Mouse (Mus musculus): ENCODE data around the gene Cntrob. TPM values are rescaled to one million over a fixed set of nuclear protein-coding genes. Genes with fewer than 3 reads are reported as not detected.
A peak's percentile ranks its signal among the peaks of the same experiment; 100 is the strongest.

Cntrob gene
- total and polyA plus RNA-seq, 3 experiments = 16.5 to 38.3 TPM; not detected in 1

DNA sequence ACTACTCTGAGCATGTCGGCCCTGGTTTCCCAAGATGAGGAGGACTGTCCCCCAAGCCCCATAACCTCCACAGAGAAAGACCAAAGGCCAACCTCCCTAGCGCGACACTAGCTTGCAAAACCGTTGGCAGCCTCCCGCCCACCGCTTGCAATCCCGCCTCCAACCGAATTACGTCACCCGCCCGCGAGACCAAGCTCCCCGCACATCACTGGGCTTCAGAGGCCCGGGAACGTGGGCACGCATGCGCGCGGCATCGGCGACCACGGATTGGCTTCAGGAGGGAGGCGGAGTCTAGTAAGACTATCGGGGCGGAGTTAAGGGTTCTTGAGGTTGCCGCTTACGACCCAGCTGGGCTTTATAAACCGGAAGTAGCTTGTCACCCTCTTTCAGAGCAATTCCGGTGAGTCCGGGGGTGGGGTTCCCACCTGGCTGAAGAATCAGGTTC, at the start of gene Cntrob, which contains the start of gene Trappc1 (continued):
- TF ChIP-seq GATA1 (IDR thresholded peaks at IDR 0.05; ENCODE audit: low read depth, low read length) = no peak
- TF ChIP-seq NELFE (IDR thresholded peaks at IDR 0.05; ENCODE audit: low read depth, low read length) = peak; percentile 99
- TF ChIP-seq ELF1 (IDR thresholded peaks at IDR 0.05; ENCODE audit: low read depth, low read length) = peak; percentile 91

DNA sequence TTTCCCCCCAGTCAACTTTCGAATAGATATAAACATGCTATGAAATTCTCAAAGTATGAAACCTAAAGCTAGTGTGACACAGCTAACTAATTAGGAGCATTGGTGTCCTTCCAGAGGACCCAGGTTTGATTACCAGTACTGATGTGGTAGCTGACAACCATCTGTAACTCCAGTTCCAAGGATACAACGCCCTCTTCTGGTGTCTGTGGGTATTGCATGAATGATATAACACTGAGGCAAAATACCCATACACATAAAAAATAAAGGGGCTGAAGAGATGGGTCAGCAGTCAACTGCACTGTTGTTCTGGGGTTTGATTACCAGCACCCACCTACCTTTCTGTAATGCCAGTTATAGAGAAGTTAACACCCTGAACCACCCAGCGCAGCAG, 49.2 kb upstream of the Cntrob start:
- H3K4me1 ChIP-seq (ENCODE audit: control insufficient read depth in 1 of 2, insufficient read depth in 2 of 2, low read length in 2 of 2) = peaks cover 13 to 30% of the 10 kb centered on the region in 2 experiments

DNA sequence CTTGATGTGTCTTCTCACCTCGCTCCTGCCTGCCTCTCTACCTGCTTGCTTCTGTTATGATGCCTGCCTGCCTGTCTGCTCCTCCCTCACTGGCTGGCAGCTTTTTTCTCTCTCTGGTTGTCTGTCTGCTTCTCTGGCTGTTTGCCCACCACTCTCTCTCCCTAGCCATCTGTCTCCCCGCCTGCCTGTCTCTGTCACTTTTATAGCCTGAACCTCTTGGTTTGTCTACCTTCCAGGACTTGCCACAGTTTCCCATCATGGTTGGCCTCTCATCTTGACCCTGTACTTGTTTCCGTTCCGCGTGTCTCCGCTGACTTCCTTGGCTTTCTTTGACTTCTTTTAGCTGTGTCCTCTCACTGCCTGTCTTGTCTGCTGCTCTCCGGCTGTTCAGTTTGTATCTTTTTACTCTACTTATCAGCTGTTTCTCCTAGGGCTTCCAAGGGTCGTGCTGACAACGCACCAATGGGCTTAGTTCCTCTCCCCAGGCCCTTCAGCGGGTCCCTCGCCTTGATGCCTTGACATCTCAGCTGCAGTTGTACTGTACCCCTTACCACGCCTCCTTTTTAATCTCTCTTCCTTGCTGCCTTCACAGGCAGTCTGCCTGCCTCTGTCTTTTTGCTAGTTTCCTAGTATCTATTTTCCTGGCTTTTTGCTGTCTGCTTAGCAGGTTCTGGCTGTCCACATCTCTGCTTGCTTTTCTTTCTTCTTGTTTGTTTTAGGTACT, 48.6 kb upstream of the Cntrob start:
- Histone ChIP-seq H3K9me3 (replicated peaks; ENCODE audit: insufficient read depth, low read length) (no peaks in the 10 kb centered on the region), H3K36me3 (ENCODE audit: control insufficient read depth in 1 of 2, insufficient read depth in 2 of 2, low read length in 2 of 2) (peaks cover 0 to 26% of the 10 kb centered on the region in 2 experiments; a peak in 2 of 4 replicates), H3K27ac (ENCODE audit: control insufficient read depth, low read depth, low read length) (peak overlapping the region; percentile 84), H3K27me3 (ENCODE audit: control insufficient read depth in 1 of 2, insufficient read depth in 2 of 2, low read length in 2 of 2) (no peaks in the 10 kb centered on the region), H3K4me1 (ENCODE audit: control insufficient read depth in 1 of 2, insufficient read depth in 2 of 2, low read length in 2 of 2) (peaks cover 13 to 30% of the 10 kb centered on the region in 2 experiments), H3K79me2 (ENCODE audit: control insufficient read depth, insufficient read depth, low read length, poor library complexity) (peaks cover 16% of the 10 kb centered on the region), H3K9ac (ENCODE audit: control insufficient read depth, low read depth, low read length, poor library complexity, severe bottlenecking) (peak overlapping the region; percentile 11), H3K4me3 (ENCODE audit: control insufficient read depth in 1 of 2, insufficient read depth in 1 of 2, low read depth in 2 of 2, low read length in 2 of 2) (peak overlapping the region; percentile 2 to 22; a peak in 3 of 4 replicates)
- peak; percentile 92 for DNase-seq (ENCODE audit: low read depth, low spot score)
- no peak; the same call in 1 of the 2 replicates for TF ChIP-seq HCFC1 (IDR thresholded peaks at IDR 0.05; ENCODE audit: low read depth, low read length)
- TF ChIP-seq MAX (IDR thresholded peaks at IDR 0.05; ENCODE audit: low read length) = peak; percentile 43; the same call in 1 of the 2 replicates
- TF ChIP-seq EP300 (IDR thresholded peaks at IDR 0.05; ENCODE audit: low read depth in 1 of 2, low read length in 2 of 2) = 0 out of 4 replicates have a peak, but pooled peaks of 1 of the 2 experiments have one; percentile 7
- peak; percentile 95 for TF ChIP-seq ETS1 (IDR thresholded peaks at IDR 0.05; ENCODE audit: low read depth, low read length)
- TF ChIP-seq SIN3A (IDR thresholded peaks at IDR 0.05; ENCODE audit: low read length) = peak; percentile 96
- TF ChIP-seq JUND (IDR thresholded peaks at IDR 0.05; ENCODE audit: low read depth, low read length) = no peak
- TF ChIP-seq BHLHE40 (IDR thresholded peaks at IDR 0.05; ENCODE audit: borderline replicate concordance, low read depth, low read length) = peak; percentile 1; the same call in 1 of the 2 replicates
- TF ChIP-seq CHD1 (IDR thresholded peaks at IDR 0.05; ENCODE audit: low read depth, low read length) = peak; percentile 82
- TF ChIP-seq CHD2 (IDR thresholded peaks at IDR 0.05; ENCODE audit: low read length) = no peak
- peak in 1 of 2 experiments; percentile 54; a peak in 2 of 4 replicates for TF ChIP-seq POLR2A (IDR thresholded peaks at IDR 0.05; ENCODE audit: control insufficient read depth in 1 of 2, insufficient read depth in 1 of 2, low read depth in 1 of 2, low read length in 2 of 2, poor library complexity in 1 of 2)
- TF ChIP-seq MAFK (IDR thresholded peaks at IDR 0.05; ENCODE audit: borderline replicate concordance, low read depth, low read length) = 0 out of 2 replicates have a peak, but pooled peaks have one; percentile 41
- TF ChIP-seq ELF1 (IDR thresholded peaks at IDR 0.05; ENCODE audit: low read depth, low read length) = no peak
- no peak for TF ChIP-seq ZC3H11A (IDR thresholded peaks at IDR 0.05; ENCODE audit: low read depth, low read length)
- no peak for TF ChIP-seq E2F4 (IDR thresholded peaks at IDR 0.05; ENCODE audit: borderline replicate concordance, low read depth, low read length)
- no peak for TF ChIP-seq MYB (IDR thresholded peaks at IDR 0.05; ENCODE audit: low read depth, low read length)
- no peak for TF ChIP-seq USF1 (IDR thresholded peaks at IDR 0.05; ENCODE audit: low read depth, low read length)
- no peak for TF ChIP-seq NRF1 (IDR thresholded peaks at IDR 0.05; ENCODE audit: insufficient read depth, low read depth, low read length, poor library complexity, severe bottlenecking)
- TF ChIP-seq MXI1 (IDR thresholded peaks at IDR 0.05; ENCODE audit: low read depth, low read length) = peak; percentile 89
- TF ChIP-seq GATA1 (IDR thresholded peaks at IDR 0.05; ENCODE audit: low read depth, low read length) = peak; percentile 53

More for the DNA sequence above, 49.2 kb upstream of the Cntrob start:
- Histone ChIP-seq H3K9me3 (replicated peaks; ENCODE audit: insufficient read depth, low read length) (no peaks in the 10 kb centered on the region), H3K27ac (ENCODE audit: control insufficient read depth, low read depth, low read length) (peak overlapping the region; percentile 84), H3K9ac (ENCODE audit: control insufficient read depth, low read depth, low read length, poor library complexity, severe bottlenecking) (peak overlapping the region; percentile 11; the same call in 1 of the 2 replicates), H3K4me3 (ENCODE audit: control insufficient read depth in 1 of 2, insufficient read depth in 1 of 2, low read depth in 2 of 2, low read length in 2 of 2) (peak overlapping the region; percentile 84 to 95; a peak in 3 of 4 replicates), H3K36me3 (ENCODE audit: control insufficient read depth in 1 of 2, insufficient read depth in 2 of 2, low read length in 2 of 2) (peaks cover 0 to 26% of the 10 kb centered on the region in 2 experiments; a peak in 2 of 4 replicates), H3K79me2 (ENCODE audit: control insufficient read depth, insufficient read depth, low read length, poor library complexity) (peaks cover 13% of the 10 kb centered on the region), H3K27me3 (ENCODE audit: control insufficient read depth in 1 of 2, insufficient read depth in 2 of 2, low read length in 2 of 2) (no peaks in the 10 kb centered on the region)
- TF ChIP-seq CHD1 (IDR thresholded peaks at IDR 0.05; ENCODE audit: low read depth, low read length) (peak; percentile 30; the same call in 1 of the 2 replicates), ZC3H11A (IDR thresholded peaks at IDR 0.05; ENCODE audit: low read depth, low read length) (peak; percentile 60), SMC3 (IDR thresholded peaks at IDR 0.05; ENCODE audit: low read depth, low read length) (peak; percentile 59), CTCF (IDR thresholded peaks at IDR 0.05 in 2 of 3, conservative IDR thresholded peaks at IDR 0.05 in 1 of 3; ENCODE audit: control insufficient read depth in 1 of 3, insufficient read depth in 1 of 3, low read depth in 2 of 3, low read length in 3 of 3, poor library complexity in 1 of 3, severe bottlenecking in 1 of 3) (peak; percentile 45 to 93 (median 77); a peak in 5 of 6 replicates), NELFE (IDR thresholded peaks at IDR 0.05; ENCODE audit: low read depth, low read length) (no peak), RAD21 (IDR thresholded peaks at IDR 0.05; ENCODE audit: low read depth, low read length) (peak; percentile 71), MAX (IDR thresholded peaks at IDR 0.05; ENCODE audit: low read length) (no peak)
- DNase-seq (ENCODE audit: low read depth, low spot score) = peak; percentile 86

All from MEL (cell line).